Mouse (Mus musculus): Measurements from ENCODE around the gene Rplp1.

The Rplp1 gene

GRCm38 (mm10) chr9:61885964-61886363, 28.4 kb downstream of the Rplp1 start:
- in situ Hi-C loops (cut with MboI; ENCODE audit: unreplicated experiment in 2 of 2): loop anchor here in 1 of 2 experiments (25.0 kb wide), 1 partner anchor 1174 kb away; the partner anchor contains the start of gene Larp6

GRCm38 (mm10) chr9:61884936-61885335, 29.4 kb downstream of the Rplp1 start:
- in situ Hi-C loops (cut with MboI; ENCODE audit: unreplicated experiment in 2 of 2): loop anchor here in 1 of 2 experiments (25.0 kb wide), 1 partner anchor 1173 kb away; the partner anchor contains the start of gene Larp6

DNA sequence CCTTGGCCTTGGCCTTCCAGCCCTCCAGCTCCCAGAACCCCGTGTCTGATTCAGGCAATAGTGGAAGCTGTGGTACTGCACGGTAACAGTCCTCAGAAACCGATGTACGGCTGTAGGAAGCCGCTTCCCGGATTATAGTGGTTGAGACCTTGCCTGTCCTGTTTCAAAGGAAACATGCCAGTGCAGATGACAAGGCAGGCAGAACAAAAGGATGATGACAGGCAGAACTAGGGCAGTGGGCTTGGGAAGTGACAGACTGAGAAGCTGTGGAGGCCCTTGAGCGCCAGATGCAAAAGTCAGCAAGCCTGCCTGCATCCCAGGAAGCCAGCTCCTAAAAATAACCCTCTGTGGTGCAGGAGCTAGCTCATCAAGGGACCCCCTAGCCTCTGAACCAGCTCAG, 30.0 kb downstream of the Rplp1 start:
- in situ Hi-C loops (cut with MboI; ENCODE audit: unreplicated experiment in 2 of 2): loop anchor here in 1 of 2 experiments (25.0 kb wide), 1 partner anchor 1172 kb away; the partner anchor contains the start of gene Larp6

GRCm38 (mm10) chr9:61882179-61882578, 32.2 kb downstream of the Rplp1 start:
- in situ Hi-C loops (cut with MboI; ENCODE audit: unreplicated experiment in 2 of 2): loop anchor here in 1 of 2 experiments (25.0 kb wide), 1 partner anchor 1170 kb away; the partner anchor contains the start of gene Larp6

DNA sequence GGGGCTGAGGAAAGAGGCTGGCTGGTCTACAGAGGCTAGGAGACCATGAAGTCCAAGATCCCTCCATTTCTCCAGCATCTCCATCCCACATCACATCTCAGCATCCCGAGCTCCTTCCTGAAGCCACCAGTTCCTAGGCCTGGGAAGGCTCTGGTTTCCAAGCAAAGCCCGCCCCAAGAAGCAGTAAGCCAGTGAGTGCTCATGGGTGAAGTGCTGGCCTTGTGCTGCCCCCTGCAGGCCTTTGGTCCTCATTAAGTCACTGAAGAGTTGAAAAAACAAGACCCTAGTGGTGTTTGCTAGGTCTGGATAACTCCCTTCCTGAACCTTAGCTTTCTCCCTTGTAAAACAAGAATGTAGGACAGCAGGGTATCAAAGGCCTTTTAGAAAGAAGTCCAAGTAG, 35.5 kb downstream of the Rplp1 start:
- in situ Hi-C loops (cut with MboI; ENCODE audit: unreplicated experiment in 2 of 2): loop anchor here in 1 of 2 experiments (25.0 kb wide), 1 partner anchor 1167 kb away; the partner anchor contains the start of gene Larp6

DNA sequence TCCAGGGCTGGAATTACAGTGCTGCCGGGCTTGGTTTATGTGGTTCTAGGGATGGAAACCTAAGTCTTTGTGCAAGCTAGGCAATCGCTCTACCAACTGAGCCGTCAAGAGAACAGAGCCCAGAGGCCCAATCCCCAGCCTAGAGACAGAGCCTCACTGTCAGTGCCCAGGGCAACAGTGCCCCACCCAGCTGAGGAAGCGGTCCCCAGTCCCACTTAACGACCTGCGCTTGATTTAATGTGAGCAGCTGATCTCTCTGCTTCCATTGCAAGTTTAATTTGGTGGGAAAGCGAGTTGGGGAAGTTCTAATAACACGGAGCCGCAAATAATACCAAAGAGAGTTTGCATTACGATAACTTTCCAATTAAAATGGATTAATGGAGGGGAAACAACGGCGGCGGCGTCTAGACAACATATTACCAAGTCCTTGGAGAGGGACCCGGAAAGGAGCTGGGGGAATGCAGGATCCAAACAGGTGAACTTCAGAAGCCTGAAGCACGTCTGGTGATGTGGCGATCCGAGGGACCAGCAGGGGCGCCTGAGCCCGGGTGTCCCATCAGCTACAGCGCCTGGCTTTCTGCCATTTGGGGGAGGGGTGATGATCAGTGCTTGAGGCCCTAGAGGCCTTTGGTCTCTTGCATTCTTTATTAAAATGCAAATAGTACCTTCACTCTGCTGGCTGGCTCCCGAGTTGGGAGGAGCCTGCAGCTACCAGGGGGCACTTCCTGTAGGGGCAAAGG, 36.8 kb downstream of the Rplp1 start:
- in situ Hi-C loops (cut with MboI; ENCODE audit: unreplicated experiment in 2 of 2): loop anchor here in 1 of 2 experiments (25.0 kb wide), 1 partner anchor 1165 kb away; the partner anchor contains the start of gene Larp6

- in situ Hi-C loops (cut with MboI; ENCODE audit: unreplicated experiment in 2 of 2): no loop called here
Measured at GRCm38 (mm10) chr9:61873325-61873724, 41.0 kb downstream of the Rplp1 start.

GRCm38 (mm10) chr9:61872246-61872941, 41.9 kb downstream of the Rplp1 start:
- in situ Hi-C loops (cut with MboI; ENCODE audit: unreplicated experiment in 2 of 2): no loop called here

DNA sequence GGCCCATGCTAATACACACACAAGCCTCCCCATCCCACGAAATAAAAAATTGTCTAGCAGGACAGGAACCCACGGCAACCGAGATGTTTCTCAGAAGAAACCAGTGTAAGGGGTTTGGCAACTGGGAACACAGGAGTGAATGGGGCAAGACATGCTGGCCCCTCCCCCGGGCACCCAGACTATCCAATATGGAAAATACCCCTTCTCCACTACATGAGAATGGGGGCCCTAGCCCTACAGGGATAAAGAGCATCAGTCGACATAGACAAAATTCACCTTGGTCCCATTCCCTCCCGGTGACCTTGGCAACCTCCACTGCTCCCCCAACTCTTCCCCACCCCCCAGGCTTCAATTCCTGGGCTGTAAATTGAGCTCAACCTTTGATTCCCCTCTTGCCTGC, 42.5 kb downstream of the Rplp1 start:
- in situ Hi-C loops (cut with MboI; ENCODE audit: unreplicated experiment in 2 of 2): no loop called here

GRCm38 (mm10) chr9:61867659-61868058, 46.7 kb downstream of the Rplp1 start:
- in situ Hi-C loops (cut with MboI; ENCODE audit: unreplicated experiment in 2 of 2): no loop called here
